Mouse (Mus musculus) stomach, embryonic 16.5 days (tissue): ENCODE data around the gene Phactr2. TPM values are rescaled to one million over a fixed set of nuclear protein-coding genes. Genes with fewer than 3 reads are reported as not detected.

Source experiments
- ATAC-seq: fragments of 200-750 bp; cut with Nextera tagmentation; 2 replicates; pipeline ENCODE4 v1.8.0; 2017; ENCODE audit warnings: moderate number of reproducible peaks, moderate TSS enrichment; ENCODE audit not compliant: insufficient read depth, low FRiP score
- H3K27ac ChIP-seq: fragments of 300-500 bp; sonication (generic); 2 replicates; pipeline ENCODE4 v1.5.1; 2014; ENCODE audit warnings: low read length
- H3K27me3 ChIP-seq: fragments of 300-500 bp; sonication (generic); 2 replicates; pipeline ENCODE4 v1.6.1; 2014; ENCODE audit warnings: low read length, control low read depth, mixed read lengths; ENCODE audit not compliant: control insufficient read depth, insufficient read depth
- H3K36me3 ChIP-seq: fragments of 300-500 bp; sonication (generic); 2 replicates; pipeline ENCODE4 v1.6.1; 2014; ENCODE audit warnings: low read length; ENCODE audit not compliant: control insufficient read depth, insufficient read depth
- H3K4me1 ChIP-seq: fragments of 300-500 bp; sonication (generic); 2 replicates; pipeline ENCODE4 v1.6.1; 2014; ENCODE audit warnings: low read length, control low read depth, mixed read lengths; ENCODE audit not compliant: control insufficient read depth, insufficient read depth
- H3K4me2 ChIP-seq: fragments of 300-500 bp; sonication (generic); 2 replicates; pipeline ENCODE4 v1.6.1; 2014; ENCODE audit warnings: low read depth, low read length, mixed read lengths
- H3K4me3 ChIP-seq: fragments of 300-500 bp; sonication (generic); replicated peaks from 2 replicates; pipeline ENCODE4 v1.5.1; 2014; ENCODE audit warnings: mild to moderate bottlenecking, low read length
- H3K9ac ChIP-seq: fragments of 300-500 bp; sonication (generic); 2 replicates; pipeline ENCODE4 v1.6.1; 2014; ENCODE audit warnings: low read length
- H3K9me3 ChIP-seq: fragments of 300-500 bp; sonication (generic); replicated peaks from 2 replicates; pipeline ENCODE4 v1.6.1; 2016; ENCODE audit warnings: low read length, control low read depth; ENCODE audit not compliant: control insufficient read depth
- WGBS: fragments of 180-500 bp; shearing (Covaris S2); extraction: QIAGEN DNeasy Blood & Tissue Kit; methylation state at CpG from one replicate; pipeline ENCODE4 v1.1.7; 2014; 5-methylcytosine and 5-hydroxymethylcytosine counted together
- polyA plus RNA-seq: library from polyadenylated mRNA; unstranded; fragments of >200 nt; fragmentation: Nextera tagmentation; extraction: Ambion mirVana; gene quantifications from 2 replicates; pipeline ENCODE4 v1.2.1, GENCODE M21; 2015

Phactr2 gene
- polyA plus RNA-seq, 1 experiment from 2014 or later: 26.4 TPM

GRCm38 (mm10) chr10:13363499-13364285 is 110.5 kb downstream of the Phactr2 start:
- H3K36me3 ChIP-seq: peaks cover 4% of the 10 kb centered on the region; the same call in 1 of the 2 replicates
- H3K9ac ChIP-seq: no peak overlapping the region
- no peak overlapping the region for H3K4me3 ChIP-seq
- ATAC-seq: peak; percentile 83
- H3K9me3 ChIP-seq: no peaks in the 10 kb centered on the region
- WGBS: 57% methylated on average over 11 of the region's 11 CpGs
- no peaks in the 10 kb centered on the region for H3K27me3 ChIP-seq
- peak overlapping the region; percentile 69 for H3K27ac ChIP-seq
- H3K4me1 ChIP-seq: peaks cover 6% of the 10 kb centered on the region; the same call in 1 of the 2 replicates
- no peak overlapping the region for H3K4me2 ChIP-seq

GRCm38 (mm10) chr10:13360913-13361312 is 113.3 kb downstream of the Phactr2 start:
- Histone ChIP-seq H3K9me3 (no peaks in the 10 kb centered on the region), H3K36me3 (peaks cover 4% of the 10 kb centered on the region; the same call in 1 of the 2 replicates), H3K4me3 (no peak overlapping the region), H3K9ac (no peak overlapping the region), H3K4me2 (no peak overlapping the region), H3K27me3 (no peaks in the 10 kb centered on the region), H3K4me1 (peaks cover 9% of the 10 kb centered on the region; the same call in 1 of the 2 replicates), H3K27ac (no peak overlapping the region)
- ATAC-seq: no peak

GRCm38 (mm10) chr10:13359846-13360245 is 114.4 kb downstream of the Phactr2 start:
- no peak overlapping the region for H3K27ac ChIP-seq
- peaks cover 9% of the 10 kb centered on the region; the same call in 1 of the 2 replicates for H3K4me1 ChIP-seq
- no peaks in the 10 kb centered on the region for H3K36me3 ChIP-seq
- no peak overlapping the region for H3K4me3 ChIP-seq
- 79% methylated on average over 5 of the region's 5 CpGs for whole genome bisulfite sequencing
- H3K27me3 ChIP-seq: no peaks in the 10 kb centered on the region
- H3K9ac ChIP-seq: no peak overlapping the region
- H3K9me3 ChIP-seq: no peaks in the 10 kb centered on the region
- H3K4me2 ChIP-seq: no peak overlapping the region
- no peak for ATAC-seq

GRCm38 (mm10) chr10:13358679-13359078 is 115.5 kb downstream of the Phactr2 start:
- peak; percentile 59; the same call in 1 of the 2 replicates for ATAC-seq
- Histone ChIP-seq H3K27me3 (no peaks in the 10 kb centered on the region), H3K9ac (no peak overlapping the region), H3K27ac (no peak overlapping the region), H3K9me3 (no peaks in the 10 kb centered on the region), H3K4me3 (no peak overlapping the region), H3K36me3 (no peaks in the 10 kb centered on the region), H3K4me1 (peaks cover 5% of the 10 kb centered on the region; the same call in 1 of the 2 replicates), H3K4me2 (no peak overlapping the region)
- WGBS: 22% methylated on average over 3 of the region's 3 CpGs

- Histone ChIP-seq H3K27me3 (no peaks in the 10 kb centered on the region), H3K27ac (no peak overlapping the region), H3K4me2 (no peak overlapping the region), H3K4me3 (no peak overlapping the region), H3K9me3 (no peaks in the 10 kb centered on the region; the same call in 1 of the 2 replicates), H3K4me1 (no peaks in the 10 kb centered on the region), H3K36me3 (no peaks in the 10 kb centered on the region; the same call in 1 of the 2 replicates), H3K9ac (no peak overlapping the region)
- ATAC-seq: no peak
- WGBS: 44% methylated on average over 5 of the region's 5 CpGs
Observed at GRCm38 (mm10) chr10:13346609-13347290, 127.5 kb downstream of the Phactr2 start.

- no peak for ATAC-seq
- H3K4me1 ChIP-seq: 0 out of 2 replicates have a peak, but pooled peaks cover 2% of the 10 kb centered on the region
- H3K36me3 ChIP-seq: no peaks in the 10 kb centered on the region; the same call in 1 of the 2 replicates
- H3K9me3 ChIP-seq: no peaks in the 10 kb centered on the region
- H3K4me2 ChIP-seq: no peak overlapping the region
- H3K4me3 ChIP-seq: no peak overlapping the region
- no peak overlapping the region for H3K9ac ChIP-seq
- WGBS: 93% methylated on average over 3 of the region's 3 CpGs
- no peak overlapping the region for H3K27ac ChIP-seq
- H3K27me3 ChIP-seq: no peaks in the 10 kb centered on the region
Observed at GRCm38 (mm10) chr10:13340583-13340982, 133.6 kb downstream of the Phactr2 start.

- no peak overlapping the region for H3K4me2 ChIP-seq
- 0 out of 2 replicates have a peak, but pooled peaks cover 2% of the 10 kb centered on the region for H3K4me1 ChIP-seq
- H3K27ac ChIP-seq: no peak overlapping the region
- no peak for ATAC-seq
- no peaks in the 10 kb centered on the region for H3K27me3 ChIP-seq
- no peak overlapping the region for H3K9ac ChIP-seq
- 58% methylated on average over 4 of the region's 4 CpGs for WGBS
- H3K4me3 ChIP-seq: no peak overlapping the region
- H3K9me3 ChIP-seq: no peaks in the 10 kb centered on the region
- no peaks in the 10 kb centered on the region for H3K36me3 ChIP-seq
Observed at GRCm38 (mm10) chr10:13336964-13337363, 137.2 kb downstream of the Phactr2 start.

GRCm38 (mm10) chr10:13335814-13336213 is 138.4 kb downstream of the Phactr2 start:
- Histone ChIP-seq H3K4me2 (no peak overlapping the region), H3K4me3 (no peak overlapping the region), H3K36me3 (no peaks in the 10 kb centered on the region), H3K9me3 (no peaks in the 10 kb centered on the region), H3K27ac (no peak overlapping the region), H3K27me3 (no peaks in the 10 kb centered on the region), H3K9ac (no peak overlapping the region), H3K4me1 (0 out of 2 replicates have a peak, but pooled peaks cover 2% of the 10 kb centered on the region)
- ATAC-seq: no peak
- 65% methylated on average over 6 of the region's 6 CpGs for WGBS

GRCm38 (mm10) chr10:13335347-13335746 is 138.9 kb downstream of the Phactr2 start:
- no peak for ATAC-seq
- H3K27ac ChIP-seq: no peak overlapping the region
- H3K4me1 ChIP-seq: 0 out of 2 replicates have a peak, but pooled peaks cover 2% of the 10 kb centered on the region
- H3K4me2 ChIP-seq: no peak overlapping the region
- no peaks in the 10 kb centered on the region for H3K27me3 ChIP-seq
- no peak overlapping the region for H3K4me3 ChIP-seq
- no peaks in the 10 kb centered on the region for H3K36me3 ChIP-seq
- H3K9ac ChIP-seq: no peak overlapping the region
- H3K9me3 ChIP-seq: no peaks in the 10 kb centered on the region
- 61% methylated on average over 6 of the region's 6 CpGs for WGBS
